Mouse (Mus musculus) embryonic fibroblast, embryonic 13.5 days (primary cell): ENCODE results near the gene Phlda2. TPM values are rescaled to one million over a fixed set of nuclear protein-coding genes. Genes with fewer than 3 reads are reported as not detected.
A peak's percentile ranks its signal among the peaks of the same experiment; 100 is the strongest.

ENCODE experiments used
- H3K27ac ChIP-seq: 2 replicates; pipeline ENCODE4 v1.5.1; 2012; ENCODE audit warnings: low read length, control low read depth, inconsistent platforms; ENCODE audit not compliant: insufficient read depth
- H3K4me1 ChIP-seq: 2 replicates; pipeline ENCODE4 v1.6.1; 2011; ENCODE audit warnings: low read length; ENCODE audit not compliant: control insufficient read depth, insufficient read depth
- H3K4me3 ChIP-seq: 2 replicates; pipeline ENCODE4 v1.5.1; 2011; ENCODE audit warnings: mild to moderate bottlenecking, control low read depth, low read length; ENCODE audit not compliant: insufficient read depth
- CTCF ChIP-seq: IDR thresholded peaks from 2 replicates; pipeline ENCODE4 v1.5.1; 2011; ENCODE audit warnings: mild to moderate bottlenecking, control low read depth, low read length, moderate library complexity, borderline replicate concordance; ENCODE audit not compliant: insufficient read depth
- POLR2A ChIP-seq: IDR thresholded peaks from 2 replicates; pipeline ENCODE4 v1.6.1; 2011; ENCODE audit warnings: low read depth, mild to moderate bottlenecking, control low read depth, low read length, moderate library complexity
- polyA plus RNA-seq: library from polyadenylated mRNA; stranded (reverse); fragments of >200 nt; gene quantifications from 2 replicates; pipeline ENCODE4 v1.2.4, GENCODE M21; 2011; ENCODE audit warnings: low read depth; ENCODE audit not compliant: missing spikeins, insufficient read length

The Phlda2 gene
- polyA plus RNA-seq, 1 experiment, result not detected

- Histone ChIP-seq H3K4me1 (no peaks in the 10 kb centered on the region), H3K27ac (no peak overlapping the region), H3K4me3 (no peak overlapping the region)
- TF ChIP-seq POLR2A (no peak), CTCF (peak; percentile 76)
Measured at GRCm38 (mm10) chr7:143463865-143464415, 39.0 kb downstream of the Phlda2 start.

- Histone ChIP-seq H3K27ac (no peak overlapping the region), H3K4me1 (no peaks in the 10 kb centered on the region), H3K4me3 (no peak overlapping the region)
- no peak for TF ChIP-seq CTCF
- TF ChIP-seq POLR2A, result no peak
Measured at GRCm38 (mm10) chr7:143462516-143462915, 40.4 kb downstream of the Phlda2 start.

GRCm38 (mm10) chr7:143461920-143462319, 41.0 kb downstream of the Phlda2 start:
- H3K4me3 ChIP-seq, result no peak overlapping the region
- TF ChIP-seq CTCF, result no peak
- no peak for TF ChIP-seq POLR2A
- no peaks in the 10 kb centered on the region for H3K4me1 ChIP-seq
- no peak overlapping the region for H3K27ac ChIP-seq

- no peak for TF ChIP-seq POLR2A
- TF ChIP-seq CTCF, result no peak
- no peak overlapping the region for H3K27ac ChIP-seq
- no peak overlapping the region for H3K4me3 ChIP-seq
- no peaks in the 10 kb centered on the region for H3K4me1 ChIP-seq
Measured at GRCm38 (mm10) chr7:143461294-143461870, 41.6 kb downstream of the Phlda2 start.

- Histone ChIP-seq H3K4me1 (no peaks in the 10 kb centered on the region), H3K27ac (no peak within 1 kb of the TSS), H3K4me3 (peak within 1 kb of the TSS; percentile 43)
- TF ChIP-seq POLR2A (peak; percentile 97), CTCF (no peak)
Measured at GRCm38 (mm10) chr7:143460874-143461273, 42.1 kb downstream of the Phlda2 start, which contains the start of gene Cdkn1c. Gene Cdkn1c, minus strand, starts transcription at chr7:143461050.

- H3K4me1 ChIP-seq, result no peaks in the 10 kb centered on the region
- no peak overlapping the region for H3K27ac ChIP-seq
- no peak for TF ChIP-seq POLR2A
- no peak for TF ChIP-seq CTCF
- peak overlapping the region; percentile 43 for H3K4me3 ChIP-seq
Measured at GRCm38 (mm10) chr7:143460217-143460834, 42.6 kb downstream of the Phlda2 start.

- Histone ChIP-seq H3K4me3 (peak overlapping the region; percentile 43), H3K27ac (no peak overlapping the region), H3K4me1 (no peaks in the 10 kb centered on the region)
- TF ChIP-seq CTCF, result no peak
- no peak for TF ChIP-seq POLR2A
Measured at GRCm38 (mm10) chr7:143459332-143460211, 43.4 kb downstream of the Phlda2 start.

GRCm38 (mm10) chr7:143458963-143459331, 44.0 kb downstream of the Phlda2 start:
- no peak overlapping the region for H3K27ac ChIP-seq
- H3K4me3 ChIP-seq, result peak overlapping the region; percentile 43; the same call in 1 of the 2 replicates
- TF ChIP-seq POLR2A (no peak), CTCF (no peak)
- no peaks in the 10 kb centered on the region for H3K4me1 ChIP-seq

Other genes starting within 250 kb of the Phlda2 start
- gene Cdkn1c, start 42.1 kb downstream of the Phlda2 start, polyA plus RNA-seq, result 23.8 and 173 TPM in 2 replicates
- gene Slc22a18, start 29.4 kb downstream of the Phlda2 start, polyA plus RNA-seq, result 0.77 and 3.9 TPM in 2 replicates
- gene Nap1l4, start 46.0 kb upstream of the Phlda2 start, polyA plus RNA-seq, result 147 and 166 TPM in 2 replicates
- gene Cars, start 96.9 kb upstream of the Phlda2 start, polyA plus RNA-seq, result 99.8 and 117 TPM in 2 replicates
- gene Tnfrsf26, start 125.6 kb upstream of the Phlda2 start, polyA plus RNA-seq, result 1.4 and 1.6 TPM in 2 replicates
- 13.4 and 15.9 TPM in 2 replicates for gene Tnfrsf22, start 146.5 kb upstream of the Phlda2 start, polyA plus RNA-seq
- gene Tnfrsf23, start 182.7 kb upstream of the Phlda2 start, polyA plus RNA-seq, result 46.4 and 78.0 TPM in 2 replicates